Mouse (Mus musculus) midbrain, embryonic 10.5 days (tissue): ENCODE measurements around the gene Pard3b. TPM values are rescaled to one million over a fixed set of nuclear protein-coding genes. Genes with fewer than 3 reads are reported as not detected.

Experiments used
- DNase-seq: peaks from one replicate; pipeline ENCODE4 v3.0.0-alpha.2; 2017; ENCODE audit warnings: low spot score
- H3K27ac ChIP-seq: fragments of 300-500 bp; sonication (generic); replicated peaks from 2 replicates; pipeline ENCODE4 v1.5.1; 2016; ENCODE audit warnings: mild to moderate bottlenecking
- H3K27me3 ChIP-seq: fragments of 300-500 bp; sonication (generic); 2 replicates; pipeline ENCODE4 v1.6.1; 2016; ENCODE audit warnings: low read depth, mild to moderate bottlenecking; ENCODE audit not compliant: poor library complexity, severe bottlenecking
- H3K36me3 ChIP-seq: fragments of 300-500 bp; sonication (generic); 2 replicates; pipeline ENCODE4 v1.6.1; 2016; ENCODE audit warnings: mild to moderate bottlenecking, moderate library complexity
- H3K4me1 ChIP-seq: fragments of 300-500 bp; sonication (generic); 2 replicates; pipeline ENCODE4 v1.6.1; 2016
- H3K4me3 ChIP-seq: fragments of 300-500 bp; sonication (generic); 2 replicates; pipeline ENCODE4 v1.5.1; 2016; ENCODE audit warnings: mild to moderate bottlenecking, moderate library complexity
- H3K9me3 ChIP-seq: fragments of 300-500 bp; sonication (generic); replicated peaks from 2 replicates; pipeline ENCODE4 v1.6.1; 2016; ENCODE audit warnings: mild to moderate bottlenecking
- WGBS: fragments of 180-500 bp; shearing (Covaris S2); methylation state at CpG from one replicate; pipeline ENCODE4 v1.1.7; 2016; 5-methylcytosine and 5-hydroxymethylcytosine counted together
- polyA plus RNA-seq: library from polyadenylated mRNA; unstranded; fragments of >200 nt; fragmentation: Nextera tagmentation; extraction: Ambion mirVana; gene quantifications from 2 replicates; pipeline ENCODE4 v1.2.1, GENCODE M21; 2016

Gene Pard3b
- polyA plus RNA-seq, 1 experiment from 2014 or later: 8.2 TPM

GRCm38 (mm10) chr1:62437493-62437892 lies 798.9 kb downstream of the Pard3b start:
- peaks cover 20% of the 10 kb centered on the region for H3K27me3 ChIP-seq

GRCm38 (mm10) chr1:62444406-62444805 lies 805.8 kb downstream of the Pard3b start:
- Histone ChIP-seq H3K4me1 (no peaks in the 10 kb centered on the region), H3K27me3 (no peaks in the 10 kb centered on the region), H3K27ac (no peak overlapping the region), H3K4me3 (no peak overlapping the region), H3K36me3 (no peaks in the 10 kb centered on the region), H3K9me3 (no peaks in the 10 kb centered on the region)
- 93% methylated on average over 3 of the region's 3 CpGs for WGBS
- DNase-seq: no peak

More at GRCm38 (mm10) chr1:62437493-62437892, 798.9 kb downstream of the Pard3b start:
- no peak for DNase-seq
- Histone ChIP-seq H3K27ac (no peak overlapping the region), H3K4me3 (no peak overlapping the region), H3K4me1 (peaks cover 8% of the 10 kb centered on the region; the same call in 1 of the 2 replicates), H3K9me3 (no peaks in the 10 kb centered on the region), H3K36me3 (no peaks in the 10 kb centered on the region)
- WGBS: 96% methylated on average over 3 of the region's 3 CpGs

GRCm38 (mm10) chr1:62446818-62447217 lies 808.2 kb downstream of the Pard3b start:
- H3K4me3 ChIP-seq: no peak overlapping the region
- 92% methylated on average over 1 of the region's 1 CpGs for WGBS
- no peak overlapping the region for H3K27ac ChIP-seq
- no peaks in the 10 kb centered on the region for H3K4me1 ChIP-seq
- H3K27me3 ChIP-seq: no peaks in the 10 kb centered on the region
- no peaks in the 10 kb centered on the region for H3K36me3 ChIP-seq
- no peaks in the 10 kb centered on the region for H3K9me3 ChIP-seq
- DNase-seq: no peak

- WGBS: 92% methylated on average over 7 of the region's 7 CpGs
- no peak overlapping the region for H3K27ac ChIP-seq
- no peaks in the 10 kb centered on the region for H3K9me3 ChIP-seq
- H3K27me3 ChIP-seq: no peaks in the 10 kb centered on the region
- no peak for DNase-seq
- no peaks in the 10 kb centered on the region for H3K4me1 ChIP-seq
- H3K4me3 ChIP-seq: no peak overlapping the region
- no peaks in the 10 kb centered on the region for H3K36me3 ChIP-seq
These were observed 810.7 kb downstream of the Pard3b start for GRCm38 (mm10) chr1:62449193-62449875.

- Histone ChIP-seq H3K9me3 (no peaks in the 10 kb centered on the region), H3K36me3 (no peaks in the 10 kb centered on the region), H3K27me3 (no peaks in the 10 kb centered on the region), H3K27ac (no peak overlapping the region), H3K4me1 (no peaks in the 10 kb centered on the region), H3K4me3 (no peak overlapping the region)
- DNase-seq: no peak
- 69% methylated on average over 8 of the region's 8 CpGs for WGBS
These were observed 826.9 kb downstream of the Pard3b start for GRCm38 (mm10) chr1:62465536-62465935.

GRCm38 (mm10) chr1:62466544-62466943 lies 827.9 kb downstream of the Pard3b start:
- H3K9me3 ChIP-seq: no peaks in the 10 kb centered on the region
- 91% methylated on average over 1 of the region's 1 CpGs for WGBS
- no peaks in the 10 kb centered on the region for H3K4me1 ChIP-seq
- H3K27me3 ChIP-seq: no peaks in the 10 kb centered on the region
- no peak for DNase-seq
- no peak overlapping the region for H3K27ac ChIP-seq
- H3K4me3 ChIP-seq: no peak overlapping the region
- no peaks in the 10 kb centered on the region for H3K36me3 ChIP-seq

- no peak overlapping the region for H3K4me3 ChIP-seq
- no peak for DNase-seq
- no peaks in the 10 kb centered on the region for H3K36me3 ChIP-seq
- H3K9me3 ChIP-seq: no peaks in the 10 kb centered on the region
- WGBS: 95% methylated on average over 2 of the region's 2 CpGs
- H3K27ac ChIP-seq: no peak overlapping the region
- no peaks in the 10 kb centered on the region for H3K4me1 ChIP-seq
- H3K27me3 ChIP-seq: no peaks in the 10 kb centered on the region
These were observed 844.4 kb downstream of the Pard3b start for GRCm38 (mm10) chr1:62483059-62483458.

GRCm38 (mm10) chr1:62488871-62489270 lies 850.2 kb downstream of the Pard3b start:
- H3K9me3 ChIP-seq: no peaks in the 10 kb centered on the region
- DNase-seq: no peak
- H3K27me3 ChIP-seq: no peaks in the 10 kb centered on the region
- no peak overlapping the region for H3K4me3 ChIP-seq
- WGBS: 78% methylated on average over 6 of the region's 6 CpGs
- H3K36me3 ChIP-seq: no peaks in the 10 kb centered on the region
- no peaks in the 10 kb centered on the region for H3K4me1 ChIP-seq
- no peak overlapping the region for H3K27ac ChIP-seq

GRCm38 (mm10) chr1:62499146-62499545 lies 860.5 kb downstream of the Pard3b start:
- Histone ChIP-seq H3K27me3 (no peaks in the 10 kb centered on the region), H3K36me3 (no peaks in the 10 kb centered on the region), H3K27ac (no peak overlapping the region), H3K4me3 (no peak overlapping the region), H3K4me1 (no peaks in the 10 kb centered on the region), H3K9me3 (no peaks in the 10 kb centered on the region)
- no peak for DNase-seq
- 81% methylated on average over 5 of the region's 5 CpGs for WGBS

- 87% methylated on average over 4 of the region's 4 CpGs for WGBS
These were observed 871.9 kb downstream of the Pard3b start for GRCm38 (mm10) chr1:62510501-62510900.

GRCm38 (mm10) chr1:62511681-62512080 lies 873.1 kb downstream of the Pard3b start:
- no peak overlapping the region for H3K4me3 ChIP-seq
- no peaks in the 10 kb centered on the region for H3K27me3 ChIP-seq
- WGBS: 92% methylated on average over 3 of the region's 3 CpGs
- no peak for DNase-seq
- H3K4me1 ChIP-seq: peaks cover 12% of the 10 kb centered on the region
- no peaks in the 10 kb centered on the region for H3K9me3 ChIP-seq
- no peaks in the 10 kb centered on the region for H3K36me3 ChIP-seq
- H3K27ac ChIP-seq: no peak overlapping the region

More at GRCm38 (mm10) chr1:62510501-62510900, 871.9 kb downstream of the Pard3b start:
- H3K36me3 ChIP-seq: no peaks in the 10 kb centered on the region
- no peak overlapping the region for H3K27ac ChIP-seq
- no peak for DNase-seq
- peaks cover 5% of the 10 kb centered on the region for H3K4me1 ChIP-seq
- no peaks in the 10 kb centered on the region for H3K9me3 ChIP-seq
- no peaks in the 10 kb centered on the region for H3K27me3 ChIP-seq
- no peak overlapping the region for H3K4me3 ChIP-seq

- 83% methylated on average over 2 of the region's 2 CpGs for WGBS
- H3K4me3 ChIP-seq: no peak overlapping the region
- DNase-seq: no peak
- no peaks in the 10 kb centered on the region for H3K36me3 ChIP-seq
- no peaks in the 10 kb centered on the region for H3K9me3 ChIP-seq
- peaks cover 22% of the 10 kb centered on the region for H3K4me1 ChIP-seq
- H3K27ac ChIP-seq: no peak overlapping the region
- H3K27me3 ChIP-seq: no peaks in the 10 kb centered on the region
These were observed 880.1 kb downstream of the Pard3b start for GRCm38 (mm10) chr1:62518621-62519213.

- WGBS: 91% methylated on average over 7 of the region's 7 CpGs
These were observed 882.7 kb downstream of the Pard3b start for GRCm38 (mm10) chr1:62521368-62521767.

More at GRCm38 (mm10) chr1:62521368-62521767, 882.7 kb downstream of the Pard3b start:
- Histone ChIP-seq H3K36me3 (no peaks in the 10 kb centered on the region), H3K9me3 (no peaks in the 10 kb centered on the region), H3K4me1 (peaks cover 9% of the 10 kb centered on the region), H3K27ac (no peak overlapping the region), H3K27me3 (no peaks in the 10 kb centered on the region), H3K4me3 (no peak overlapping the region)
- no peak for DNase-seq
